Mouse (Mus musculus) liver, embryonic 14.5 days (tissue): ENCODE data around the gene Gm13283.
"Not testable (repeated sequence)": the region's sequence is repeated elsewhere in the genome, so short reads cannot be mapped to it uniquely, and the experiment has no call there.

Experiments used
- CTCF ChIP-seq: IDR thresholded peaks from 2 replicates; pipeline ENCODE4 v1.5.1; 2016; ENCODE audit warnings: antibody characterized with exemption, low read depth, control low read depth
- EP300 ChIP-seq: IDR thresholded peaks from 2 replicates; pipeline ENCODE4 v1.6.1; 2016; ENCODE audit warnings: antibody characterized with exemption, low read depth

DNA sequence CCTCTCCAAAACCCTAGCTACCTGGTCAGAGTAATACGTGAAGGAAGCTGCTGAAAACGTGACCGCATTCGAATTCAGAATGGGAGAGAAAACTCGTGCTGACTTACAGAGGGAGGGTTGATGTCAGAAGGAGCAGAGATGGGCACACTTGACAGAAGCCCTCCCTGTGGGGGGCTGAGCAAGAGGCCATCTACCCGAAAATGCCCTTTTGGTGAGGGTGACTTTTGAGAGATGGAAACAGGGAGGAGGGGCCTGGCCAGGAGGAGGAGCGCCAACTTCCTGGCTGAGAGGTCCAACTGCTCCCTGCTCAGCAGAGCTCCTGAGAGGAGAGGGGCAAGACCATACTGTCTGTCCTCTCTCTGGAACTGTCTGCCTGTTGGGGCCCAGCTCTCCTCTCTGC, 21.9 kb downstream of the Gm13283 start, which contains the start of gene Ifnz:
- TF ChIP-seq CTCF, EP300: not testable (repeated sequence)
